Mouse (Mus musculus) heart, embryonic 11.5 days (tissue): ENCODE data around the gene Taf6. TPM values are rescaled to one million over a fixed set of nuclear protein-coding genes. Genes with fewer than 3 reads are reported as not detected.

Experiments used
- ATAC-seq: fragments of 200-750 bp; cut with Nextera tagmentation; replicated peaks from 2 replicates; pipeline ENCODE4 v1.8.0; 2017; ENCODE audit warnings: moderate library complexity; ENCODE audit not compliant: insufficient number of reproducible peaks, low FRiP score, low TSS enrichment
- H3K27ac ChIP-seq: fragments of 300-500 bp; sonication (generic); 2 replicates; pipeline ENCODE4 v1.5.1; 2014; ENCODE audit warnings: mild to moderate bottlenecking, low read depth, low read length
- H3K27me3 ChIP-seq: fragments of 300-500 bp; sonication (generic); 2 replicates; pipeline ENCODE4 v1.6.1; 2014; ENCODE audit warnings: mild to moderate bottlenecking, low read length, mixed read lengths; ENCODE audit not compliant: control insufficient read depth, insufficient read depth
- H3K36me3 ChIP-seq: fragments of 300-500 bp; sonication (generic); 2 replicates; pipeline ENCODE4 v1.6.1; 2014; ENCODE audit warnings: mild to moderate bottlenecking, low read length, moderate library complexity, mixed read lengths; ENCODE audit not compliant: control insufficient read depth, insufficient read depth
- H3K4me1 ChIP-seq: fragments of 300-500 bp; sonication (generic); 2 replicates; pipeline ENCODE4 v1.6.1; 2014; ENCODE audit warnings: low read length; ENCODE audit not compliant: control insufficient read depth, insufficient read depth
- H3K4me2 ChIP-seq: fragments of 300-500 bp; sonication (generic); 2 replicates; pipeline ENCODE4 v1.6.1; 2014; ENCODE audit warnings: mild to moderate bottlenecking, moderate library complexity
- H3K4me3 ChIP-seq: fragments of 300-500 bp; sonication (generic); 2 replicates; pipeline ENCODE4 v1.5.1; 2014; ENCODE audit warnings: low read depth, low read length
- H3K9ac ChIP-seq: fragments of 300-500 bp; sonication (generic); 2 replicates; pipeline ENCODE4 v1.6.1; 2014; ENCODE audit warnings: mild to moderate bottlenecking, low read depth, low read length, moderate library complexity
- H3K9me3 ChIP-seq: fragments of 300-500 bp; sonication (generic); replicated peaks from 2 replicates; pipeline ENCODE4 v1.6.1; 2016; ENCODE audit warnings: low read length; ENCODE audit not compliant: control insufficient read depth
- WGBS: fragments of 180-500 bp; shearing (Covaris S2); extraction: QIAGEN DNeasy Blood & Tissue Kit; methylation state at CpG from one replicate; pipeline ENCODE4 v1.1.7; 2014; ENCODE audit not compliant: insufficient replicate concordance; 5-methylcytosine and 5-hydroxymethylcytosine counted together
- microRNA counts: library from miRNA; unstranded; fragments of <30 nt; microRNA quantifications from one replicate; lab custom pipeline; 2015
- microRNA-seq: library from miRNA; unstranded; fragments of <30 nt; microRNA quantifications from one replicate; pipeline ENCODE4, GENCODE M21; 2016; ENCODE audit warnings: borderline number of aligned reads
- polyA plus RNA-seq: library from polyadenylated mRNA; unstranded; fragments of >200 nt; fragmentation: Nextera tagmentation; extraction: Ambion mirVana; gene quantifications from 2 replicates; pipeline ENCODE4 v1.2.1, GENCODE M21; 2014

Taf6 gene
- polyA plus RNA-seq, 1 experiment from 2014 or later = 85.2 TPM

DNA sequence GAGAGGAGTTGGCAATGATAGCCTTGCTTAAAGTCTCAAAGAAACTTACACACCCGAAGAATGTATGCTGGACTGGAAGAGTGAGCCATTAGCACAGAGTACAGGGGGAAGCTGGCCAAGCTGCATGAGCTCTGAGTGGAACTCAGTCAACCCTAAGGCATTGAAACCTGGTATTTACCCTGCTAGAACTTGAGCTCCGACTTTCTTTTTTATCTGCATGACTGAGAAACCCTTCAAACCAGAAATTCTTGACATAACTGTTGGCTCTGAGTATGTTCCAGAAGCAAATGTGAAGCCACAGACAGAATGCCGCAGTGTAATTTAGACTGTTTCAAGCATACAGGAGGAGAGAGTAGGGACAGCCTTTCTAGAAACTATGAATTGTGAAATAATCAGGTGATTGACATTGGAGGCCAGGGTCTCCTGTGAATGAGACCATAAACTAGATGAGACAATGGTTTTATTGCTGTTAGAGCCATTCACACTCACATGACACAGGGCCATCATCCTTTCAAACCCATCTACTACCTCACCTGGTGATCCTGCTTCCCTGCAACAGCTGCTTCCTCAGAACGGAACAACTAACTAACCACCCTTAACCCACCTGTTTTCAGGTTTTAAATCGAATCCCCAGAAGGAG lies 54.7 kb downstream of the Taf6 start:
- Histone ChIP-seq H3K9me3 (no peaks in the 10 kb centered on the region), H3K9ac (no peak overlapping the region), H3K4me2 (no peak overlapping the region), H3K4me1 (peaks cover 2% of the 10 kb centered on the region; the same call in 1 of the 2 replicates), H3K27ac (no peak overlapping the region), H3K36me3 (peaks cover 35% of the 10 kb centered on the region), H3K4me3 (no peak overlapping the region), H3K27me3 (no peaks in the 10 kb centered on the region)
- WGBS = 84% methylated on average over 5 of the region's 5 CpGs
- ATAC-seq = no peak

MicroRNAs encoded within 50 kb of the gene (microRNA counts, 519-probe panel; counts per million panel counts)
- microRNA mmu-miR-106b (lab: Ali Mortazavi, UCI) (6,282 counts per million, percentile 80 among the panel's probes with 10 or more counts), microRNA mmu-miR-25 (lab: Ali Mortazavi, UCI) (6,873 counts per million, percentile 89 among the panel's probes with 10 or more counts), microRNA mmu-miR-93 (lab: Ali Mortazavi, UCI) (6,143 counts per million, percentile 77 among the panel's probes with 10 or more counts)

Small RNA genes lying within 50 kb of the gene (microRNA-seq; reads per million reads assigned to microRNA genes)
- gene Mir106b = 7,046 reads per million, percentile 95 among the genes with 10 or more reads in this experiment
- 475 reads per million, percentile 79 among the genes with 10 or more reads in this experiment for gene Mir25
- gene Mir93 = 7,792 reads per million, percentile 95 among the genes with 10 or more reads in this experiment

Other genes with a start within 250 kb of the Taf6 start
- gene Gjc3, start 224.4 kb downstream of the Taf6 start, polyA plus RNA-seq = not detected in 2 replicates
- gene Azgp1, start 205.9 kb downstream of the Taf6 start, polyA plus RNA-seq = not detected in 2 replicates
- gene Smok3a, start 166.2 kb downstream of the Taf6 start, polyA plus RNA-seq = not detected in 2 replicates
- gene Smok3b, start 166.0 kb downstream of the Taf6 start, polyA plus RNA-seq = not detected in 2 replicates
- not detected in 2 replicates for gene Smok3c, start 134.3 kb downstream of the Taf6 start, polyA plus RNA-seq
- 13.0 and 18.1 TPM in 2 replicates for gene Zkscan1, start 102.4 kb downstream of the Taf6 start, polyA plus RNA-seq
- gene Zscan21, start 70.5 kb downstream of the Taf6 start, polyA plus RNA-seq = 45.7 and 48.5 TPM in 2 replicates
- 8.0 and 10.0 TPM in 2 replicates for gene Zfp113, start 31.7 kb downstream of the Taf6 start, polyA plus RNA-seq
- 253 and 277 TPM in 2 replicates for gene Cops6, start 26.4 kb downstream of the Taf6 start, polyA plus RNA-seq
- gene Ap4m1, start 15.4 kb downstream of the Taf6 start, polyA plus RNA-seq = 10.2 TPM in 2 replicates
- gene Mcm7, start 15.0 kb downstream of the Taf6 start, polyA plus RNA-seq = 139 and 143 TPM in 2 replicates
- gene Cnpy4, start within 50 bp of the Taf6 start, polyA plus RNA-seq = 31.7 and 33.7 TPM in 2 replicates
- gene Mblac1, start 6.9 kb upstream of the Taf6 start, polyA plus RNA-seq = 4.5 and 5.9 TPM in 2 replicates
- gene Nxpe5, start 38.4 kb upstream of the Taf6 start, polyA plus RNA-seq = not detected in 2 replicates
- gene Lamtor4, start 68.0 kb upstream of the Taf6 start, polyA plus RNA-seq = 71.8 and 74.4 TPM in 2 replicates
- 3.5 and 4.0 TPM in 2 replicates for gene BC037034, start 76.6 kb upstream of the Taf6 start, polyA plus RNA-seq
- gene Gal3st4, start 85.4 kb upstream of the Taf6 start, polyA plus RNA-seq = 1.3 and 1.4 TPM in 2 replicates
- gene Gm43720, start 92.5 kb upstream of the Taf6 start, polyA plus RNA-seq = 0.10 and 0.14 TPM in 2 replicates
- 2.9 and 3.0 TPM in 2 replicates for gene Gpc2, start 92.6 kb upstream of the Taf6 start, polyA plus RNA-seq
- 1.8 and 4.4 TPM in 2 replicates for gene Stag3, start 92.8 kb upstream of the Taf6 start, polyA plus RNA-seq
- 0.14 TPM in 1 of 2 replicates, not detected in the other for gene Pvrig, start 154.5 kb upstream of the Taf6 start, polyA plus RNA-seq